Mouse (Mus musculus) thymus, adult 2 months (tissue): ENCODE measurements around the gene Etv6. TPM values are rescaled to one million over a fixed set of nuclear protein-coding genes. Genes with fewer than 3 reads are reported as not detected.

Experiments used
- DNase-seq: peaks from one replicate; pipeline ENCODE4 v3.0.0; 2021
- H3K27ac ChIP-seq: fragments of 200-500 bp; 2 replicates; pipeline ENCODE4 v1.5.1; 2012; ENCODE audit warnings: low read length, control low read depth; ENCODE audit not compliant: control insufficient read depth, insufficient read depth
- H3K27me3 ChIP-seq: fragments of 200-500 bp; 2 replicates; pipeline ENCODE4 v1.6.1; 2012; ENCODE audit warnings: mild to moderate bottlenecking, low read length, moderate library complexity, mixed read lengths; ENCODE audit not compliant: control insufficient read depth, insufficient read depth
- H3K36me3 ChIP-seq: fragments of 200-500 bp; 2 replicates; pipeline ENCODE4 v1.6.1; 2012; ENCODE audit warnings: mild to moderate bottlenecking, low read length, moderate library complexity; ENCODE audit not compliant: control insufficient read depth, insufficient read depth
- H3K4me1 ChIP-seq: fragments of 200-500 bp; replicated peaks from 2 replicates; pipeline ENCODE4 v1.6.1; 2012; ENCODE audit warnings: low read length; ENCODE audit not compliant: control insufficient read depth, insufficient read depth
- H3K4me3 ChIP-seq: fragments of 200-500 bp; 2 replicates; pipeline ENCODE4 v1.5.1; 2012; ENCODE audit warnings: mild to moderate bottlenecking, low read length, control low read depth, moderate library complexity; ENCODE audit not compliant: control insufficient read depth, insufficient read depth
- CTCF ChIP-seq: fragments of 200-500 bp; IDR thresholded peaks from 2 replicates; pipeline ENCODE4 v1.5.1; 2012; ENCODE audit warnings: mild to moderate bottlenecking, control low read depth, low read length, moderate library complexity, borderline replicate concordance; ENCODE audit not compliant: control insufficient read depth, poor library complexity, insufficient read depth; ENCODE audit errors: extremely low read depth
- POLR2A ChIP-seq: fragments of 200-500 bp; IDR thresholded peaks from 2 replicates; pipeline ENCODE4 v1.6.1; 2012; ENCODE audit warnings: mild to moderate bottlenecking, low read length, control low read depth, moderate library complexity; ENCODE audit not compliant: control insufficient read depth, poor library complexity, insufficient read depth; ENCODE audit errors: extremely low read depth
- WGBS: fragments of 180-500 bp; shearing (Covaris S2); methylation state at CpG from one replicate; pipeline ENCODE4 v1.1.7; 2018; 5-methylcytosine and 5-hydroxymethylcytosine counted together
- polyA plus RNA-seq: library from polyadenylated mRNA; depleted of rRNA; stranded (reverse); fragments of >200 nt; gene quantifications from 2 replicates; pipeline ENCODE4 v1.2.3, GENCODE M21; 2012

Etv6 gene
- polyA plus RNA-seq, 1 experiment, result 43.8 TPM

GRCm38 (mm10) chr6:134050466-134050865, 15.0 kb downstream of the Etv6 start:
- H3K4me1 ChIP-seq, result peaks cover 39% of the 10 kb centered on the region
- 93% methylated on average over 8 of the region's 8 CpGs for WGBS
- no peaks in the 10 kb centered on the region for H3K27me3 ChIP-seq
- DNase-seq, result no peak
- no peak overlapping the region for H3K27ac ChIP-seq
- no peak overlapping the region for H3K4me3 ChIP-seq
- H3K36me3 ChIP-seq, result no peaks in the 10 kb centered on the region
- TF ChIP-seq POLR2A, result no peak
- no peak for TF ChIP-seq CTCF

GRCm38 (mm10) chr6:134051950-134052349, 16.4 kb downstream of the Etv6 start:
- no peaks in the 10 kb centered on the region for H3K36me3 ChIP-seq

GRCm38 (mm10) chr6:134053146-134053545, 17.6 kb downstream of the Etv6 start:
- TF ChIP-seq POLR2A (no peak), CTCF (no peak)
- H3K36me3 ChIP-seq, result no peaks in the 10 kb centered on the region
- 92% methylated on average over 10 of the region's 10 CpGs for WGBS
- no peak overlapping the region for H3K27ac ChIP-seq
- H3K4me3 ChIP-seq, result no peak overlapping the region
- H3K27me3 ChIP-seq, result no peaks in the 10 kb centered on the region
- DNase-seq, result no peak
- peaks cover 26% of the 10 kb centered on the region for H3K4me1 ChIP-seq

More at GRCm38 (mm10) chr6:134051950-134052349, 16.4 kb downstream of the Etv6 start:
- no peak overlapping the region for H3K4me3 ChIP-seq
- 77% methylated on average over 7 of the region's 7 CpGs for WGBS
- H3K27me3 ChIP-seq, result no peaks in the 10 kb centered on the region
- no peak for TF ChIP-seq POLR2A
- no peak for TF ChIP-seq CTCF
- peaks cover 32% of the 10 kb centered on the region for H3K4me1 ChIP-seq
- H3K27ac ChIP-seq, result no peak overlapping the region
- DNase-seq, result no peak

GRCm38 (mm10) chr6:134053566-134053965, 18.1 kb downstream of the Etv6 start:
- no peak for TF ChIP-seq CTCF
- no peak for TF ChIP-seq POLR2A
- H3K36me3 ChIP-seq, result no peaks in the 10 kb centered on the region
- H3K27me3 ChIP-seq, result no peaks in the 10 kb centered on the region
- peaks cover 22% of the 10 kb centered on the region for H3K4me1 ChIP-seq
- DNase-seq, result no peak
- no peak overlapping the region for H3K4me3 ChIP-seq
- WGBS, result 86% methylated on average over 7 of the region's 7 CpGs
- H3K27ac ChIP-seq, result no peak overlapping the region

- Histone ChIP-seq H3K36me3 (no peaks in the 10 kb centered on the region), H3K4me3 (no peak overlapping the region), H3K27ac (no peak overlapping the region), H3K27me3 (no peaks in the 10 kb centered on the region), H3K4me1 (peaks cover 28% of the 10 kb centered on the region)
- no peak for DNase-seq
- no peak for TF ChIP-seq CTCF
- 52% methylated on average over 7 of the region's 7 CpGs for WGBS
Measured at GRCm38 (mm10) chr6:134055588-134055987, 20.1 kb downstream of the Etv6 start.

- Histone ChIP-seq H3K36me3 (no peaks in the 10 kb centered on the region), H3K4me3 (no peak overlapping the region), H3K4me1 (peaks cover 31% of the 10 kb centered on the region), H3K27me3 (no peaks in the 10 kb centered on the region), H3K27ac (no peak overlapping the region)
- DNase-seq, result no peak
- TF ChIP-seq POLR2A (no peak), CTCF (no peak)
- 19% methylated on average over 4 of the region's 4 CpGs for WGBS
Measured at GRCm38 (mm10) chr6:134058451-134058850, 23.0 kb downstream of the Etv6 start.

GRCm38 (mm10) chr6:134058886-134059551, 23.5 kb downstream of the Etv6 start:
- no peaks in the 10 kb centered on the region for H3K36me3 ChIP-seq
- DNase-seq, result no peak
- no peak overlapping the region for H3K4me3 ChIP-seq
- TF ChIP-seq POLR2A, result no peak
- TF ChIP-seq CTCF, result no peak
- WGBS, result 53% methylated on average over 10 of the region's 10 CpGs
- no peaks in the 10 kb centered on the region for H3K27me3 ChIP-seq
- no peak overlapping the region for H3K27ac ChIP-seq
- peaks cover 27% of the 10 kb centered on the region for H3K4me1 ChIP-seq
